Mouse (Mus musculus): Measurements from ENCODE around the gene Cyp27a1. TPM values are rescaled to one million over a fixed set of nuclear protein-coding genes. Genes with fewer than 3 reads are reported as not detected.
A peak's percentile ranks its signal among the peaks of the same experiment; 100 is the strongest.

Cyp27a1 gene
- polyA plus RNA-seq, 1 experiment: 9.0 TPM

DNA sequence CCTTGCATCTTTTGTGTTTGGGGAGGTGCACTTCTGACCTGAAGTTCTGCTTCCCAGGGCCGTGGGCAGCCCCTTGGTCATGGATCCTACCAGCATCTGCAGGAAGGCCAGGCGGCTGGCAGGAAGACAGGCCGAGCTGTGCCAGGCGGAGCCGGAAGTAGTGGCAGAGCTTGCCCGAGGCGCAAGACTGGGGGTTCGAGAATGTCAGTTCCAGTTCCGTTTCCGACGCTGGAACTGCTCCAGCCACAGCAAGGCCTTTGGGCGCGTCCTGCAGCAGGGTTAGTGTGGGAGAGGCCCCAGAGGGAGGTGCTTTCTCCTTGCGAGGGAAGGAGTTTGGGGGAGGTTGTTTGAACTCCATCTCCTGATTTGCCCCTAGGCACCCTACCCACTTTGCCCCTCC is 68.7 kb downstream of the Cyp27a1 start:
- Histone ChIP-seq H3K36me3 (ENCODE audit: control insufficient read depth, insufficient read depth, low read length) (no peaks in the 10 kb centered on the region), H3K4me1 (ENCODE audit: control insufficient read depth, insufficient read depth, low read length) (peaks cover 19% of the 10 kb centered on the region), H3K27ac (ENCODE audit: control insufficient read depth, insufficient read depth, low read depth, low read length) (peak overlapping the region; percentile 3; the same call in 1 of the 2 replicates), H3K4me3 (ENCODE audit: control insufficient read depth, low read depth, low read length) (no peak overlapping the region), H3K27me3 (ENCODE audit: control insufficient read depth, insufficient read depth, low read length) (no peaks in the 10 kb centered on the region)
- no peak for TF ChIP-seq CTCF (IDR thresholded peaks at IDR 0.05; ENCODE audit: control insufficient read depth, insufficient read depth, insufficient replicate concordance, low read depth, low read length)
- no peak for TF ChIP-seq POLR2A (IDR thresholded peaks at IDR 0.05; ENCODE audit: control insufficient read depth, low read depth, low read length)

DNA sequence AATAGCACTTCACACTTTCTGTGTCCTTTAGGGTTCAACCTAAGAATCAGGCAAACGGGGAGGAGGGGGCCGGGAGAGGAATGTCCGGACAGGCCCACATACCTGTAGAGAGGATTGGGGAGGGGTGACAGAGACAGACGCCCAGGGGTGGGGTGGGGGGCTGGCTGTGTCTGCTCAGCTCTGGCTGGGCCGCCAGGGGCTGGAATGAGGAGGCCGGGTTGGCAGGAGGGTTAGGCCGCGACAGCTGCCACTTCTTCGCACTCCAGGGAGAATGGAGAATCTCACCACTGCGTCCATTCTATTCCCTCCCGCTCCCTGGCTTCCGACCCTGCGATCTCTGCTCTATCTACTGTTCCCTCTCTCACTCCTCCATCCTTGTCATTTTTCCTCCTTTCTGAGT is 70.2 kb downstream of the Cyp27a1 start:
- no peaks in the 10 kb centered on the region for H3K36me3 ChIP-seq (ENCODE audit: control insufficient read depth, insufficient read depth, low read length)
- peaks cover 21% of the 10 kb centered on the region for H3K4me1 ChIP-seq (ENCODE audit: control insufficient read depth, insufficient read depth, low read length)
- H3K27ac ChIP-seq (ENCODE audit: control insufficient read depth, insufficient read depth, low read depth, low read length): no peak overlapping the region
- H3K27me3 ChIP-seq (ENCODE audit: control insufficient read depth, insufficient read depth, low read length): no peaks in the 10 kb centered on the region
- TF ChIP-seq POLR2A (IDR thresholded peaks at IDR 0.05; ENCODE audit: control insufficient read depth, low read depth, low read length): no peak
- no peak for TF ChIP-seq CTCF (IDR thresholded peaks at IDR 0.05; ENCODE audit: control insufficient read depth, insufficient read depth, insufficient replicate concordance, low read depth, low read length)
- no peak overlapping the region for H3K4me3 ChIP-seq (ENCODE audit: control insufficient read depth, low read depth, low read length)

DNA sequence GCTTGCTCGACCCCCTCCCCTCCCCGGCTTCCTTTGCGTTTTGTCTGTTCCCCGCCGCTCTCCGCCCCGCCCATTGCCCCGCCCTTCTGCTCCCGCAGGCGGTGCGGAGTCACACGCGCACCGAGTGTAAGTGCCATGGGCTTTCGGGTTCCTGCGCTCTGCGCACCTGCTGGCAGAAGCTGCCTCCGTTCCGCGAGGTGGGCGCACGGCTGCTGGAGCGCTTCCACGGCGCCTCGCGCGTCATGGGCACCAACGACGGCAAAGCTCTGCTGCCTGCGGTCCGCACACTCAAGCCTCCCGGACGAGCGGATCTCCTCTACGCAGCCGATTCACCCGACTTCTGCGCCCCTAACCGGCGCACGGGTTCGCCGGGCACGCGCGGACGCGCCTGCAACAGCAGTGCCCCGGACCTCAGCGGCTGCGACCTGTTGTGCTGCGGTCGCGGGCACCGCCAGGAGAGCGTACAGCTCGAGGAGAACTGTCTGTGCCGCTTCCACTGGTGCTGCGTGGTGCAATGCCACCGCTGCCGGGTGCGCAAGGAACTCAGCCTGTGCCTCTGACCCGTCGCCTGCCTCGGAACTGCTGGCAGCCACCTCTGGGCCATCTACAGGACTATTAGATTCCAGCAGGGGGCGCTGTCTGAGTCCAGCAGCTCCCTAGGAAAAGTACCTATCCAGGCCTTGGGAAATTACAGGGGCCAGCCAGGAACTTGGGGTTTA is 70.8 kb downstream of the Cyp27a1 start:
- Histone ChIP-seq H3K27ac (ENCODE audit: control insufficient read depth, insufficient read depth, low read depth, low read length) (0 out of 2 replicates have a peak overlapping the region, but pooled peaks have one; percentile 25), H3K4me3 (ENCODE audit: control insufficient read depth, low read depth, low read length) (peak overlapping the region; percentile 47), H3K36me3 (ENCODE audit: control insufficient read depth, insufficient read depth, low read length) (no peaks in the 10 kb centered on the region), H3K4me1 (ENCODE audit: control insufficient read depth, insufficient read depth, low read length) (peaks cover 21% of the 10 kb centered on the region), H3K27me3 (ENCODE audit: control insufficient read depth, insufficient read depth, low read length) (no peaks in the 10 kb centered on the region)
- TF ChIP-seq POLR2A (IDR thresholded peaks at IDR 0.05; ENCODE audit: control insufficient read depth, low read depth, low read length) (no peak), CTCF (IDR thresholded peaks at IDR 0.05; ENCODE audit: control insufficient read depth, insufficient read depth, insufficient replicate concordance, low read depth, low read length) (peak; percentile 53; the same call in 1 of the 2 replicates)

Other genes starting within 250 kb of the Cyp27a1 start
- gene Cnot9, start 207.5 kb upstream of the Cyp27a1 start, polyA plus RNA-seq (2012; rRNA removed): 22.4 and 26.6 TPM in 2 replicates
- gene Plcd4, start 170.7 kb upstream of the Cyp27a1 start, polyA plus RNA-seq (2012; rRNA removed): 69.7 and 84.0 TPM in 2 replicates
- gene Usp37, start 169.3 kb upstream of the Cyp27a1 start, polyA plus RNA-seq (2012; rRNA removed): 23.7 and 23.8 TPM in 2 replicates
- gene Zfp142, start 125.3 kb upstream of the Cyp27a1 start, polyA plus RNA-seq (2012; rRNA removed): 7.5 and 7.9 TPM in 2 replicates
- 4.5 and 5.2 TPM in 2 replicates for gene Bcs1l, start 125.3 kb upstream of the Cyp27a1 start, polyA plus RNA-seq (2012; rRNA removed)
- gene Rnf25, start 112.2 kb upstream of the Cyp27a1 start, polyA plus RNA-seq (2012; rRNA removed): 175 and 194 TPM in 2 replicates
- gene Stk36, start 112.1 kb upstream of the Cyp27a1 start, polyA plus RNA-seq (2012; rRNA removed): 177 and 209 TPM in 2 replicates
- 67.6 and 77.9 TPM in 2 replicates for gene Ttll4, start 51.8 kb upstream of the Cyp27a1 start, polyA plus RNA-seq (2012; rRNA removed)
- gene Prkag3, start 35.6 kb downstream of the Cyp27a1 start, polyA plus RNA-seq (2012; rRNA removed): 0.44 and 0.53 TPM in 2 replicates
- 11.2 and 13.4 TPM in 2 replicates for gene Wnt6, start 58.3 kb downstream of the Cyp27a1 start, polyA plus RNA-seq (2012; rRNA removed)
- 0.16 and 0.23 TPM in 2 replicates for gene Wnt10a, start 77.9 kb downstream of the Cyp27a1 start, polyA plus RNA-seq (2012; rRNA removed)
- gene Cdk5r2, start 141.4 kb downstream of the Cyp27a1 start, polyA plus RNA-seq (2012; rRNA removed): 0.06 and 0.07 TPM in 2 replicates
- 2.4 and 3.1 TPM in 2 replicates for gene Fev, start 171.8 kb downstream of the Cyp27a1 start, polyA plus RNA-seq (2012; rRNA removed)
- 1.8 and 2.0 TPM in 2 replicates for gene Cryba2, start 179.6 kb downstream of the Cyp27a1 start, polyA plus RNA-seq (2012; rRNA removed)
- 204 and 212 TPM in 2 replicates for gene Cfap65, start 222.0 kb downstream of the Cyp27a1 start, polyA plus RNA-seq (2012; rRNA removed)
- 0.43 and 0.94 TPM in 2 replicates for gene Ihh, start 238.1 kb downstream of the Cyp27a1 start, polyA plus RNA-seq (2012; rRNA removed)

Data from testis, adult 2 months (tissue).